Mouse (Mus musculus) testis, adult 2 months (tissue): ENCODE measurements around the gene Stk33.

Experiments
- CTCF ChIP-seq: fragments of 200-500 bp; IDR thresholded peaks from 2 replicates; pipeline ENCODE4 v1.5.1; 2012; ENCODE audit warnings: low read depth, mild to moderate bottlenecking, inconsistent platforms, low read length, moderate library complexity; ENCODE audit not compliant: control insufficient read depth, insufficient read depth, insufficient replicate concordance
- POLR2A ChIP-seq: fragments of 200-500 bp; IDR thresholded peaks from 2 replicates; pipeline ENCODE4 v1.6.1; 2012; ENCODE audit warnings: low read depth, mild to moderate bottlenecking, inconsistent platforms, low read length, moderate library complexity; ENCODE audit not compliant: control insufficient read depth

DNA sequence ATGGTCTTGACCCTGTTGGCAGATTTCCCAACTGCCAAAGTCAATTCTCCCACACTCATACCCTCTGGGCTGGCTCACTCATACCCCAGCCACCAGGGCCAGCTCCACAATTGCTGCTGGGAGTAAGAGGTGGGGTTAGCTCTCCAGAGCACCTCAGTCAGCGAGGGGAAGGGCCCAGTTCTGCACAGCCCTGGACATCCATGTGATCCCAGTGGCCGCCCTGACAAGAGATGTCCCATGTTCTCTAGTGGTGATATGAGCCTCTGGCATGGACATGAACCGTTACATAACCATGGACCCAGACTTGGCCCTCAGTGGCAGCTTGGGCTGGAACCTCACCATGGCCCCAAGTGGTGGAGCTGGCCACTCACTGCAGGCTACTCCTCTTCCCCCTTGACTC lies 143.1 kb downstream of the Stk33 start:
- TF ChIP-seq POLR2A (no peak), CTCF (no peak)
